Mouse (Mus musculus): ENCODE measurements around the gene Fam171a2.
"Not testable (repeated sequence)": the region's sequence is repeated elsewhere in the genome, so short reads cannot be mapped to it uniquely, and the experiment has no call there.

The Fam171a2 gene

GRCm38 (mm10) chr11:102434406-102434805, 13.1 kb downstream of the Fam171a2 start:
- peak; percentile 93 for DNase-seq

- DNase-seq: no peak
These were observed 13.6 kb downstream of the Fam171a2 start for GRCm38 (mm10) chr11:102433866-102434265.

GRCm38 (mm10) chr11:102432896-102433295, 14.6 kb downstream of the Fam171a2 start:
- no peak for DNase-seq

- no peak for DNase-seq
These were observed 15.2 kb downstream of the Fam171a2 start for GRCm38 (mm10) chr11:102432115-102432843.

- no peak for DNase-seq
These were observed 15.8 kb downstream of the Fam171a2 start for GRCm38 (mm10) chr11:102431728-102432114.

- DNase-seq: peak; percentile 86
These were observed 16.4 kb downstream of the Fam171a2 start for GRCm38 (mm10) chr11:102431018-102431645.

GRCm38 (mm10) chr11:102430121-102431017, 17.1 kb downstream of the Fam171a2 start, which contains the start of gene Grn:
Grn (plus strand) TSS chr11:102430315.
- DNase-seq: peak; percentile 96

- no peak for DNase-seq
These were observed 17.9 kb downstream of the Fam171a2 start for GRCm38 (mm10) chr11:102429551-102429950.

- no peak for DNase-seq
These were observed 18.4 kb downstream of the Fam171a2 start for GRCm38 (mm10) chr11:102428981-102429540.

GRCm38 (mm10) chr11:102425555-102426316, 21.7 kb downstream of the Fam171a2 start:
- DNase-seq: no peak

GRCm38 (mm10) chr11:102424666-102425065, 22.8 kb downstream of the Fam171a2 start:
- DNase-seq: no peak

GRCm38 (mm10) chr11:102421559-102421958, 25.9 kb downstream of the Fam171a2 start:
- no peak for DNase-seq

- no peak for DNase-seq
These were observed 28.6 kb downstream of the Fam171a2 start for GRCm38 (mm10) chr11:102418887-102419286.

- no peak for DNase-seq
These were observed 30.3 kb downstream of the Fam171a2 start for GRCm38 (mm10) chr11:102417160-102417559.

GRCm38 (mm10) chr11:102415034-102415802, 32.3 kb downstream of the Fam171a2 start:
- no peak for DNase-seq

- DNase-seq: no peak
These were observed 34.4 kb downstream of the Fam171a2 start for GRCm38 (mm10) chr11:102413059-102413458.

- peak; percentile 92 for DNase-seq
These were observed 35.8 kb downstream of the Fam171a2 start for GRCm38 (mm10) chr11:102411704-102412103.

- DNase-seq: no peak
These were observed 36.4 kb downstream of the Fam171a2 start for GRCm38 (mm10) chr11:102411061-102411460.

GRCm38 (mm10) chr11:102410345-102410744, 37.1 kb downstream of the Fam171a2 start:
- not testable (repeated sequence) for DNase-seq

- no peak for DNase-seq
These were observed 37.6 kb downstream of the Fam171a2 start for GRCm38 (mm10) chr11:102409795-102410330.
